Mouse (Mus musculus) ES-Bruce4 (cell line): ENCODE data around the gene Cep41. TPM values are rescaled to one million over a fixed set of nuclear protein-coding genes. Genes with fewer than 3 reads are reported as not detected.

Experiments used
- H3K27ac ChIP-seq: 2 replicates; pipeline ENCODE4 v1.5.1; 2012; ENCODE audit warnings: low read length, inconsistent platforms; ENCODE audit not compliant: insufficient read depth
- H3K27me3 ChIP-seq: 2 replicates; pipeline ENCODE4 v1.6.1; 2012; ENCODE audit warnings: mild to moderate bottlenecking, low read length, inconsistent platforms; ENCODE audit not compliant: control insufficient read depth, poor library complexity, insufficient read depth, severe bottlenecking
- H3K36me3 ChIP-seq: 2 replicates; pipeline ENCODE4 v1.6.1; 2012; ENCODE audit warnings: inconsistent platforms, mild to moderate bottlenecking, low read length, moderate library complexity; ENCODE audit not compliant: control insufficient read depth, poor library complexity, insufficient read depth, severe bottlenecking
- H3K4me1 ChIP-seq: one replicate; pipeline ENCODE4 v1.8.1; 2011; ENCODE audit warnings: low read length; ENCODE audit not compliant: control insufficient read depth, insufficient read depth
- H3K4me3 ChIP-seq: 2 replicates; pipeline ENCODE4 v1.5.1; 2011; ENCODE audit warnings: low read depth, mild to moderate bottlenecking, low read length
- H3K9ac ChIP-seq: 2 replicates; pipeline ENCODE4 v1.6.1; 2012; ENCODE audit warnings: low read depth, mild to moderate bottlenecking, inconsistent platforms; ENCODE audit not compliant: poor library complexity, severe bottlenecking
- H3K9me3 ChIP-seq: replicated peaks from 2 replicates; pipeline ENCODE4 v1.6.1; 2012; ENCODE audit warnings: mild to moderate bottlenecking, low read length, inconsistent platforms; ENCODE audit not compliant: control insufficient read depth, poor library complexity, insufficient read depth, severe bottlenecking
- CTCF ChIP-seq: IDR thresholded peaks from one replicate; pipeline ENCODE4 v1.8.1; 2011; ENCODE audit warnings: low read depth, low read length
- EP300 ChIP-seq: IDR thresholded peaks from 2 replicates; pipeline ENCODE4 v1.6.1; 2011; ENCODE audit warnings: low read depth, low read length; ENCODE audit not compliant: insufficient read depth
- POLR2A ChIP-seq: IDR thresholded peaks from one replicate; pipeline ENCODE4 v1.8.1; 2011; ENCODE audit warnings: low read length; ENCODE audit not compliant: insufficient read depth
- polyA plus RNA-seq: library from polyadenylated mRNA; stranded (reverse); fragments of >200 nt; gene quantifications from 2 replicates; pipeline ENCODE4 v1.2.4, GENCODE M21; 2011; ENCODE audit warnings: low read depth; ENCODE audit not compliant: missing spikeins, insufficient read depth, insufficient read length

Cep41 gene
- polyA plus RNA-seq, 1 experiment, result 4.9 TPM

DNA sequence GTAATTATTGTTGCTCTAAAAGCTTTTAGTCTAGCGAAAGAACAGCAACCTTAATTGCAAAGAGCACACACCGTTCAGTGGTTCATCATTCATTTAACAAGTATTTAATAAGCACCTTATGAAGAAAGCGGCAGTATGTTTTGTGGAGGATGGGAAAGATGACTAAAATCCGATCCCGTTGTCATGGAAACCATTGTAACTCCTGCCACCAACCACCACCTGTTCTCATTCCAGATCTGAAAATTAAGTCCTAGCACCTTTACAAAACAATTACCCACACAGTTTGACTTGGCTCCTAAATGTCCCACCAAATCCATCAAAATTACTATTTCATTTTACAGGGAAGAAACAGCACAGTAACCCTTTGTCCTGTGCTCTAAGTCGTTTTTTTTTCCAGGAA lies 660 bp upstream of the Cep41 start:
- Histone ChIP-seq H3K36me3 (no peaks in the 10 kb centered on the region), H3K4me3 (no peak overlapping the region), H3K4me1 (no peaks in the 10 kb centered on the region), H3K9me3 (no peaks in the 10 kb centered on the region), H3K27ac (no peak overlapping the region), H3K9ac (no peak overlapping the region), H3K27me3 (no peaks in the 10 kb centered on the region)
- TF ChIP-seq POLR2A (no peak), CTCF (no peak), EP300 (no peak)

DNA sequence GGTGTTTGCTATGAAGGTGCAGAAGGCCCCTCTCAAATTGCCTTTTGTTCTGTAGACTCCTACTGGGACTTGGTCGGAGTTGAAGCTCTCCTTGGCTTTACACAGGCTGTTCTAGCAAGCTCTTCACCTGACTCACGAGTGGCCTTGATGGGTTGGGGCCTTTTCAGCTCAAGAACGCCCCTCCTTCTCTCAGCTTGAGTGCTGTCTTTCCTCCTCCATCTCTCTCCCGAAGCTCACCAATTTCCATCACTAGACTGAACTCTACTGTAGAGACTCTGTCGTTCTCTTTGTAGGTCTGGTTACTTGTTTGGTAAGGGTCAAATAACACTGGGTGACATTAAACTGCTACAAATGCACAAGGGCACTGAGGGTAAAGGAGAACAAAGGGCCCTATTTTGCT lies 723 bp downstream of the Cep41 start:
- Histone ChIP-seq H3K27me3 (no peaks in the 10 kb centered on the region), H3K27ac (no peak overlapping the region), H3K4me1 (no peaks in the 10 kb centered on the region), H3K4me3 (peak overlapping the region; percentile 86), H3K9ac (peak overlapping the region; percentile 54), H3K9me3 (no peaks in the 10 kb centered on the region), H3K36me3 (no peaks in the 10 kb centered on the region)
- no peak for TF ChIP-seq EP300
- no peak for TF ChIP-seq POLR2A
- no peak for TF ChIP-seq CTCF

DNA sequence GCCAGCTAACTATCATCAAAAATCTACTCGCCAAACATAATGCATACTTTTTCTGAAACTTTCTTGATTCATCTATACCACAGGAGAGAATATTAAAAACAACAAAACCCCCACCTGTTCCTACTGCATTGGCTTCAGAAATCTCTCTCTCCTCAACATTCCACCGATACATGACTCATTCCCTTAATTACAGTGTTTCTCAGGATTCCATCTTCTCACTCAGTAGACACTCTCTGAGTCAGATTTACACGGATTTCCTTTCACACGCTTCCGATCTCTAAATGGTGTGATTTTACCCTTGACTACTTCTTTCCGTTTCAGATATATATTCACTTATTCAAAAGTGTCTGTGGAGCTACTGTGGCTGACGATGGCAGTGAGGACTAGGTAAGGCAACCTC lies 6.4 kb downstream of the Cep41 start:
- no peak overlapping the region for H3K9ac ChIP-seq
- H3K27ac ChIP-seq, result no peak overlapping the region
- TF ChIP-seq POLR2A (no peak), CTCF (no peak), EP300 (no peak)
- H3K4me1 ChIP-seq, result peaks cover 2% of the 10 kb centered on the region
- H3K27me3 ChIP-seq, result no peaks in the 10 kb centered on the region
- no peaks in the 10 kb centered on the region for H3K36me3 ChIP-seq
- no peak overlapping the region for H3K4me3 ChIP-seq
- H3K9me3 ChIP-seq, result no peaks in the 10 kb centered on the region

- Histone ChIP-seq H3K27ac (no peak overlapping the region), H3K4me1 (peaks cover 4% of the 10 kb centered on the region), H3K27me3 (no peaks in the 10 kb centered on the region), H3K9ac (no peak overlapping the region), H3K36me3 (no peaks in the 10 kb centered on the region), H3K9me3 (no peaks in the 10 kb centered on the region), H3K4me3 (no peak overlapping the region)
- TF ChIP-seq CTCF, result no peak
- TF ChIP-seq POLR2A, result no peak
Measured at GRCm38 (mm10) chr6:30684570-30684969, 9.0 kb downstream of the Cep41 start.

DNA sequence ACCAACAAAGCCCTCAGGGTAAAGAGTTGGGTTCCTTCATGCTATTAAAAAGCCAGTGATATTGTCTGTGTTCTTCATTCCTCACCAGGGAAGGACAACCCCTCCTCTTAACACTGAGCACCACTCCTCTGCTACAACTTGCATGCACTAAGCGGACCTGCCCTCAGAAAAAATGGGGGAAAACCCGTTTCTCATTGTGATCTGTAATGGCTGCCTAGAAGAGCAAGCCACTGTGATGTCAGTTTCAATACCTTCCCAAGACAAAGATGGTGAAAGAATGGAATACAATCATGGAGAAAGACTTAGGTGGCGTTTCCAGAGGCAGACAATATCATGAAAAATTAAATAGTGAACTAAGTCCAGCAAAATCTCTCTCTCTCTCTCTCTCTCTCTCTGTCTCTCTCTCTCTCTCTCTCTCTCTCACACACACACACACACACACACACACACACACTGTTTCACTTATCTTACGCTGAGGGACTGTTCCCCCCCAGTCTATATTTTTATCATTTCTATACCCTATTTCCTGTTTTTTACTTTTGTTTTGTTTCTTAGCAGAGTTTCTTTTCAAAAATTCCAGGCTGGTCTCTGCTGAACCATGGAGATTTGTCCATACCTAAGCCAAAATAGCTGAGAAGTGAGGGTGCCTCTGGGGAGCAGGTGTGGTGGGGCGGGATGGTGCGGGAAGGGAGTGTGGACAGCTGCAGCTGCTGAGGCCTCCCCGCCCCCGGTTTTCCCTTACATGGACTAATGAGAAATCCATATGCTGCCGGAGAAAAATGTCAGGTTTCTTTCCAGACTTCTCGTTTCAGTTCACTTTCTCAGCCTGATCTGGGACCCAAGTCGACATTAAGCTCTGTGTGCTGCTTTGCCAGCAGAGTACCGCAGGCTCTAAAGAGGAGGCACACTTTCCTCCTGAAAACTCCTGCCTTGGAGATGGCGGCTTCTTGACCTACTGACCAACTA lies 11.3 kb downstream of the Cep41 start:
- Histone ChIP-seq H3K9me3 (no peaks in the 10 kb centered on the region), H3K4me3 (no peak overlapping the region), H3K36me3 (no peaks in the 10 kb centered on the region), H3K27ac (no peak overlapping the region), H3K4me1 (peaks cover 4% of the 10 kb centered on the region), H3K9ac (no peak overlapping the region), H3K27me3 (no peaks in the 10 kb centered on the region)
- no peak for TF ChIP-seq POLR2A
- TF ChIP-seq CTCF, result no peak
- no peak for TF ChIP-seq EP300

DNA sequence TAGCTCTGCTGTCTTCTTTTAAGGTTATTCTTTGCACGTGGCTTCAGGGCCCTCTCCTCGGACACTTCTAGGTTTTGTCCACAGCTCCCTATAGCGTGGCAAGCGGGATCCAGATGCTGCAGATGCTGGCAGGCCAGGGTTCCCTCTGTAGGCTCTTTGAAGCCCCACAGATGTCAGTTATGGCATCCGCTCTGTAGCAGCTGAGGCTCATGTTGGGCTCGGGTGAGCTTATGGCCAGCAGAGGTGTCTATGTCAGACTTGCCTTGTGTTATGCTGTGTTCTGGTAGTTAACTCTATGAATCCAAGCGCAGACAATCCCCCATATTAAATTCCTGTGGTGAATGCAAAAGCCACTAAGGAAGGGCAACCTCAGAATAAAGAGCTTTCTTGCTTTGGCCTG lies 13.1 kb downstream of the Cep41 start:
- Histone ChIP-seq H3K27me3 (no peaks in the 10 kb centered on the region), H3K9ac (no peak overlapping the region), H3K9me3 (no peaks in the 10 kb centered on the region), H3K27ac (no peak overlapping the region), H3K36me3 (no peaks in the 10 kb centered on the region), H3K4me3 (no peak overlapping the region), H3K4me1 (peaks cover 4% of the 10 kb centered on the region)
- TF ChIP-seq CTCF (no peak), POLR2A (no peak), EP300 (no peak)
